In the genomic region with DNA sequence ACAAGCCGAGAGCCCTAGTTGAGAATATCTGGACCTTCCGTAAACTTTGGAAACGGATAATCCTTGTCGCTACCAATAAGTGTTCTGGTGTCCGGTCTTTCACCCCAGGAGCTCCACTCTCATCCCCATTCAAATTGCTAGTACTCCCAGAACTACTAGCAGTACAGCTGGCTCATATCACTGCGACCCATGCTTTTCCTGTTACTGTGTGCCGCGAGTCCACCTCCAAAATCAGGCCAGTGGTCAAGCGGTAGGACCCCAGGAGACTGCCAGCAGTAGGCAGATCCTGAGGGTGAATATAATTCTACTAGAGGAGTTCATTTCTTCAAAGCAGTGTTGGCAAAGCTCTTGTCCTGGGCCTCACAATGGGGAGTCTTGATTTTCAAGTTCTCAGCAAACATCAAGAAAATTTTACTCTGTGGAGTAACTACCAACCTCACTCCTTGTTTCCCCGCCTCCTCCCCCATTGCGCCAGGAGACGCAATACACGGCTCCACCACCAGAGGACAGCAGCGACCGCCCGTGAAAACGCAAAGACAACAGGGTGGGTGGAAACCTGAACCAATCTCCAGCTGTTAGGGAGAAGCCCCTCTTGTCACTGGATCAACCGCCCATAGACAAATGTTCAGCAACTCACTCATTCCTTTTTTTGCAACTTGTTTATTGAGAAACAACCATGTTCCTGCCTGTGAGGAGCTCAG, we compare ENCODE assay signal across 1 mouse cellular context.
TF ChIP-seq lines count a peak whose summit lies in the region.

No protein-coding gene starts in this region.

TF ChIP-seq in CH12.LX, 34 proteins besides CTCF, POLR2A, EP300 and RAD21 (continued from another document):
- TF ChIP-seq NRF1 (IDR thresholded peaks at IDR 0.05; ENCODE audit: low read depth, low read length) (no peak), E2F4 (IDR thresholded peaks at IDR 0.05; ENCODE audit: insufficient replicate concordance, low read depth, low read length) (no peak), SIN3A (IDR thresholded peaks at IDR 0.05; ENCODE audit: low read length) (0 out of 2 replicates have a peak, but pooled peaks have one; percentile 79), TCF12 (IDR thresholded peaks at IDR 0.05; ENCODE audit: low read depth, low read length) (0 out of 2 replicates have a peak, but pooled peaks have one; percentile 24), TBP (conservative IDR thresholded peaks at IDR 0.05; ENCODE audit: low read depth, low read length) (no peak), SMC3 (IDR thresholded peaks at IDR 0.05; ENCODE audit: low read depth, low read length) (peak; percentile 98), POLR2AphosphoS2 (IDR thresholded peaks at IDR 0.05; ENCODE audit: low read depth, low read length) (no peak)
